Mouse (Mus musculus): ENCODE results near the gene Pced1b.

DNA sequence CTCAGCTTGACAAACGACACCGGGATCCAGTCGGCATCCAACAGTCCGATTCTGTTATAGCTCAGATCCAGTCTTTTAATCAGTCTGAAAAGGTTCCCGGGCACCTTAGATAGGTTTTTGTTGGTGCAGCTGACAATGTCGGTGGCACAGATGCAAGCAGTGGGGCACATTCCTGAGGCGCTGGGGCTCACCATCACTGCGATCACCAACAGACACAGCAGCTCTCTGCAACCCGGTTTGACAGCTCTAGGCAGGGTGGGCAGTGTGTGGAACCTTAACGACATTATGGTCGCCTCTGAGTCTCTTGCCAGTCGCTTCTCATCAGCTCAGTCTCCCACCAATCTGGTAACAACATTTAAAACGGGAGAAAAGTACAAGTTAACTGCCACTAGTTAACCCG lies 651 bp upstream of the Pced1b start:
- TF ChIP-seq POLR2A (IDR thresholded peaks at IDR 0.05; ENCODE audit: control insufficient read depth in 1 of 2, insufficient read depth in 1 of 2, low read depth in 1 of 2, low read length in 2 of 2, poor library complexity in 1 of 2) (no peak), EP300 (IDR thresholded peaks at IDR 0.05; ENCODE audit: low read depth in 1 of 2, low read length in 2 of 2) (no peak), USF2 (IDR thresholded peaks at IDR 0.05; ENCODE audit: borderline replicate concordance in 1 of 2, insufficient read depth in 1 of 2, low read depth in 1 of 2, low read length in 2 of 2) (no peak), GATA1 (IDR thresholded peaks at IDR 0.05; ENCODE audit: low read depth, low read length) (no peak), RCOR1 (IDR thresholded peaks at IDR 0.05; ENCODE audit: low read depth, low read length) (no peak), TCF12 (IDR thresholded peaks at IDR 0.05; ENCODE audit: low read depth, low read length) (no peak), CHD2 (IDR thresholded peaks at IDR 0.05; ENCODE audit: low read length) (no peak), CTCF (IDR thresholded peaks at IDR 0.05 in 2 of 3, conservative IDR thresholded peaks at IDR 0.05 in 1 of 3; ENCODE audit: control insufficient read depth in 1 of 3, insufficient read depth in 1 of 3, low read depth in 2 of 3, low read length in 3 of 3, poor library complexity in 1 of 3, severe bottlenecking in 1 of 3) (no peak), MEF2A (IDR thresholded peaks at IDR 0.05; ENCODE audit: extremely low read depth, insufficient replicate concordance, low read depth, low read length, poor library complexity, severe bottlenecking) (no peak), HCFC1 (IDR thresholded peaks at IDR 0.05; ENCODE audit: low read depth, low read length) (no peak), MAX (IDR thresholded peaks at IDR 0.05; ENCODE audit: low read length) (no peak), ELF1 (IDR thresholded peaks at IDR 0.05; ENCODE audit: low read depth, low read length) (no peak), ZMIZ1 (IDR thresholded peaks at IDR 0.05; ENCODE audit: low read depth, low read length) (no peak)
